Mouse (Mus musculus): ENCODE measurements around the gene 1700025G04Rik. TPM values are rescaled to one million over a fixed set of nuclear protein-coding genes. Genes with fewer than 3 reads are reported as not detected.

1700025G04Rik gene
- total RNA-seq, 1 experiment from 2014 or later: 27.8 TPM

GRCm38 (mm10) chr1:151979803-151980456, 110.0 kb downstream of the 1700025G04Rik start:
- ATAC-seq (replicated peaks; ENCODE audit: insufficient number of reproducible peaks, low FRiP score, low TSS enrichment, poor library complexity, severe bottlenecking): no peak

- ATAC-seq (replicated peaks; ENCODE audit: insufficient number of reproducible peaks, low FRiP score, low TSS enrichment, poor library complexity, severe bottlenecking): no peak
Observed at GRCm38 (mm10) chr1:151978751-151979150, 111.2 kb downstream of the 1700025G04Rik start.

- no peak for ATAC-seq (replicated peaks; ENCODE audit: insufficient number of reproducible peaks, low FRiP score, low TSS enrichment, poor library complexity, severe bottlenecking)
Observed at GRCm38 (mm10) chr1:151977596-151977995, 112.3 kb downstream of the 1700025G04Rik start.

DNA sequence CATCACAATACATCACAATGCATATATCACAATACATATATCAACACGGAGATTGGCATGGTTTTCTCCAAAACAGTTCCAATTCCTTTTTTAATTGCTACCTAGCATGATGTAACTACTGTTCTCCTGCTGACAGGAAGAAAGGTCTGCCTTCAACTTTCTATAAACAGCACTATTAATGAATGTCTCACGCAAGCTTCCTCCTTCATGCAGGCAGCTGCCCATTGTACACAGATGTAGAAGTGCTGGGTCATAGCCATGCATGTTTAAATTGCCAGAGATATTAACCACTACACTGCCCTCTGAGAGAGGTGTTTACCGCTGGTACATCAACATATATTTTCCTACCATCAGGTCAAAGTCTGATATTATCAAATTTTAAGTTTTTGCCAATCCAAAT, 113.1 kb downstream of the 1700025G04Rik start:
- ATAC-seq (replicated peaks; ENCODE audit: insufficient number of reproducible peaks, low FRiP score, low TSS enrichment, poor library complexity, severe bottlenecking): no peak; the same call in 1 of the 2 replicates

- no peak for ATAC-seq (replicated peaks; ENCODE audit: insufficient number of reproducible peaks, low FRiP score, low TSS enrichment, poor library complexity, severe bottlenecking)
Observed at GRCm38 (mm10) chr1:151975418-151976379, 114.2 kb downstream of the 1700025G04Rik start.

DNA sequence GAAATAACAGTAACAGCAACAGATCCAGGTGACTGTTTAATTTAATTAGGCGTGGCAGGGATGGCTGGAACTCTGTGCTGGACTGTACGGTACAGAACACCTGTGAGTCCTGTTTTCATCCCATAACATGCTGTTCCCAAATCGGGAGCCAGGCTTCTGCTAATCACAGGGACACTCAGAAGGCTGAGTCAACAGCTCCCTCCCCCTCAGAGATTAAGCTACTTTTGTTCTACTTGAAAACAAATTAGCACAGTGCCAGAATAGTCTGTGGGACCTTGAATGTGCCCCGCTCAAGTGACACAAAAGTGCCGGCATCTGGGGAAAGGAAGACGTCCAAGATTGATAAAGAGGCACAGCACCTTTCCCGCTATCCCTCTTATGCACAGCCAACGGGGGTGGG, 115.0 kb downstream of the 1700025G04Rik start:
- ATAC-seq (replicated peaks; ENCODE audit: insufficient number of reproducible peaks, low FRiP score, low TSS enrichment, poor library complexity, severe bottlenecking): no peak

DNA sequence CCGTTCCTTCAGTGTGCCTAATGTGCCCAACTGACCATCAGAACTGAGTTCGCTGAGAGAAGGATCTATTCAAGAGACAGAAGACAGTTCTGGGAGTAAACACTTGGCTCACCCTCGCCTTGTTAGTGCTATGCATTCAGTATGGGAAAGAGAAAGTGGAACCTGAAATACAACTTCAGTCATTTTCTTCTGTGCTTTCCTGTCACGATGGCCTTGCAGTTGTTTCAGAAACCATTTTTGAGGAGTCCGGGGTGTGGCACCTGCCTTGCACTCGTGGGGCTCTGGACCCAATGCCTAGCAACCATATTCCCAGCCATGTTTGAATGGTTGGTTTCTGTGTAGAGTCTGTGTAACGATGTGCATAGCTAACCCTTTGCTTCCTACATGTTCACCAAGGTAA, 115.5 kb downstream of the 1700025G04Rik start:
- no peak for ATAC-seq (replicated peaks; ENCODE audit: insufficient number of reproducible peaks, low FRiP score, low TSS enrichment, poor library complexity, severe bottlenecking)

DNA sequence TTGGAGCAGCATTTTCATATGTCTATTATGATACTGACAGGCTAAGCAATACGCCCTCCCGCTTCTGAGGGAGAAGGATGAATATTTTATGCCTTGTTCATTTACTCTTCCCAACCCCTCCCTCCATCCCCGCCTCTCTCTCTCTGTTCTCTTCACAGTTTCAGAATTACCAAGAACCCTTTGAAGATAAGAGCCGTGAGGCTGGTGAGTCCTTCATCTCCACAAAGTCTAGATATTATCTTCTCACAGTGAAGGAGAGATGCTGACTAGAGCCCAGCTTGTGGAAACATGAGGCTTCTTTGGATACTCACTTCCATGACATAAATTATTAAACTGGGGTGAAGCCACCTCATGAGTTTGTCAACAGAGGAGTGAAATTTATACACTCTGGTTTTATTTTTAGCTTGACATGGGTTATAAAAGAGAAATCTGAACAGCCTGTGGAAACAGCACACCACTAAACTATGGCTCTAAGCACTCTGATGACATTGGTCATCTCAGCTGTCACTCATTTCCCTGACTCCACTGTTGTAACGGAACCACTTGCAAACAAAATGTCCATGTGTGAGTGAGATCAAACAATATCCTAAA, 116.7 kb downstream of the 1700025G04Rik start:
- no peak for ATAC-seq (replicated peaks; ENCODE audit: insufficient number of reproducible peaks, low FRiP score, low TSS enrichment, poor library complexity, severe bottlenecking)

GRCm38 (mm10) chr1:151971581-151971980, 118.3 kb downstream of the 1700025G04Rik start:
- no peak for ATAC-seq (replicated peaks; ENCODE audit: insufficient number of reproducible peaks, low FRiP score, low TSS enrichment, poor library complexity, severe bottlenecking)

- ATAC-seq (replicated peaks; ENCODE audit: insufficient number of reproducible peaks, low FRiP score, low TSS enrichment, poor library complexity, severe bottlenecking): no peak
Observed at GRCm38 (mm10) chr1:151968126-151968525, 121.8 kb downstream of the 1700025G04Rik start.

DNA sequence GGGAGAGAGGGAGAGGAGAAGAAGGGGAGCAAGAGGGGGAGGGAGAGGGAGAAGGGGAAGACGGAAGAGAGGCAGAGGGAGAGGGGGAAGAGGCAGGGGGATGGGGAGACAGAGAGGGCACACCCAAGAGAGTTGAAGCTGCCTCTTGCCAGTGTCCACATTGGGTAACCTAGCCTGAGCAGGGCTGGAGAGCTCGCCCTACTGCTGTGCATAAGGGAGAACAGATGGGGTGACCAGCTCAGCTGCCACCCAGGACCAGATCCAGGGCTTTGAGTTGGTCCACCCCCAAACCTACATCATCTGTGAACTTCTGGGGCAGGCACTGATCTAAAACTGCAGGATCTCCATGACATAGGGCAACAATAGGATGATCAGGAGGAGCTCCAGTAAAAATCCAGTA, 125.1 kb downstream of the 1700025G04Rik start:
- ATAC-seq (replicated peaks; ENCODE audit: insufficient number of reproducible peaks, low FRiP score, low TSS enrichment, poor library complexity, severe bottlenecking): no peak

GRCm38 (mm10) chr1:151963248-151963647, 126.7 kb downstream of the 1700025G04Rik start:
- 0 out of 2 replicates have a peak, but pooled peaks have one; percentile 7 for ATAC-seq (replicated peaks; ENCODE audit: insufficient number of reproducible peaks, low FRiP score, low TSS enrichment, poor library complexity, severe bottlenecking)

GRCm38 (mm10) chr1:151962078-151962477, 127.8 kb downstream of the 1700025G04Rik start:
- no peak for ATAC-seq (replicated peaks; ENCODE audit: insufficient number of reproducible peaks, low FRiP score, low TSS enrichment, poor library complexity, severe bottlenecking)

GRCm38 (mm10) chr1:151961204-151961603, 128.7 kb downstream of the 1700025G04Rik start:
- ATAC-seq (replicated peaks; ENCODE audit: insufficient number of reproducible peaks, low FRiP score, low TSS enrichment, poor library complexity, severe bottlenecking): no peak

DNA sequence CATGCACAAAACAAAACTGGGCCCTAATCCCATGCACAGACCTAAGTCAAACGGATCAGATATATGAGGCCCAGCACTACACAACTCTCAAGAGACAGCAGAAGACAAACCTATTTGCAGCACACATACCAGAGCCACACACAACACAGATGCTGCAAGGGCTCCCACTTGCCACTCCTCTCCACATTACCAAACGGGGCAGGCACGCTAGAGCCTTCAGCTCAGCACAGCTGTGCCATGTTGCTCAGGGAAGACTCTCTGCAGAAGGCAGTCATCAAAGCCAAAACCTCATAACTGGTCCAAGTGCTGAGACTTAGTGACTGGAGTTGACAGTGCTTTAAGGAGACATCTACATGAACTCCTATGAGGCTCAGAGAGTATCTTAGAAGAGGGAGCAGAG, 130.9 kb downstream of the 1700025G04Rik start:
- no peak for ATAC-seq (replicated peaks; ENCODE audit: insufficient number of reproducible peaks, low FRiP score, low TSS enrichment, poor library complexity, severe bottlenecking)

- ATAC-seq (replicated peaks; ENCODE audit: insufficient number of reproducible peaks, low FRiP score, low TSS enrichment, poor library complexity, severe bottlenecking): peak; percentile 40; the same call in 1 of the 2 replicates
Observed at GRCm38 (mm10) chr1:151958442-151958841, 131.5 kb downstream of the 1700025G04Rik start.

DNA sequence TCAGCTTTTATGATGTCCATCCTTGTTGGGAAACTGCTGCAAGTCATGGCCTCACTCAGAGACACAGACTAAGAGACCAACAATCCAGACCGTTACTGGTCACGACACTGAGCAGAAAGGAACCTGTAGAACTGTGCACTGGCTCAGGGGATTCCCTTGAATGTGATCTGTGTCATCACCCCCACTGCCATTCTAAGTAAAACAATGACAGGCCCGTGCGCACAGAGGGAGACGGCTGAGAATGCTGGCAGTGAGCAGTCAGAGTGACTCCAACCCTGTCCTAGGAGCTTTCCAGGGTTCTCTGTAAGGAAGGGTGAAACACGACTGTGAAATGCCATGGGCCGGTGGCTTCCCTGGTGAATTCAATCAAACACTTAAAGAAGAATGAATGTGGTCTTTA, 132.3 kb downstream of the 1700025G04Rik start:
- ATAC-seq (replicated peaks; ENCODE audit: insufficient number of reproducible peaks, low FRiP score, low TSS enrichment, poor library complexity, severe bottlenecking): no peak

DNA sequence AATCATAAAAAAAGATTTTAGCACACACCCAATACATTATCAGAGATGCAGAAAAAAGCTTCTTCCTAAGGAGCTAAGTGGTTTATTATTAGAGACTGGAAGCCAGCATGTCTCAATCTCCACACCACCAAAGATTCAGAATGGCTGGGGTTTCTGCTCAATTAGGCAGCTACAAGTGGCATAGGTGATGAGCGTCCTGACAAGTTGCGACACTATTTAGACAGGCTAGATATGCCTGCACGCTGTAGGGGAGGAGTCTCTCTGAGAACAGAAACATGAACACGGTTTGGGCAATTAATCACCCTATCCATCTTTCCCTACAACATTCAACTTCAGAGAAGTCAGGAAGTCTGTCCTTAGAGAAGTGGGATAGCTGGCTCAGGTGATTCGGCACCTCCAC, 134.1 kb downstream of the 1700025G04Rik start:
- ATAC-seq (replicated peaks; ENCODE audit: insufficient number of reproducible peaks, low FRiP score, low TSS enrichment, poor library complexity, severe bottlenecking): no peak

DNA sequence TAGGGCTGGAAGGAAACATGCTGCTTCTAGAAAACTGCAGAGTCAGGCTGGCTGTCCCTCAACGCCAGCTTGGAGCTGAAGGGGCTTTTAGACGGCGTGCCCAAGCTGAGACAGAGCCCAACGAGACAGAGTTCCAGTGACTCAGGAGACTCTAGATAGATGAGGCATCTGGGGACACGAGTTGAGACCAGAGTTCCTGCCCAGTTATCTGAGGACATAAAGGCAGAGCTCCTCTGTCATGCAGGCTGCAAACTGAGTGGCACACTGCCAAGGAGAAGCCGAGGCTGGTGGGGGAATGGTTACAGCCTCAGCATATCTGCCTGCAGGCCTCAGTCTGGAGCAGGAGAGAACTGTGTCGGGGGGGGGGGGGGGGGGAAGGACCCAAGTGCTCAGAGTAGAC, 136.4 kb downstream of the 1700025G04Rik start:
- ATAC-seq (replicated peaks; ENCODE audit: insufficient number of reproducible peaks, low FRiP score, low TSS enrichment, poor library complexity, severe bottlenecking): no peak

Data from monocyte, adult 5-6 weeks (primary cell).